Comparison of ENCODE assay signal across 26 mouse cellular contexts in genomic region chr17:88603943-88604342, GRCm38 (mm10). TPM values are rescaled to one million over a fixed set of nuclear protein-coding genes. Genes with fewer than 3 reads are reported as not detected.
"Had no signal": no experiment of that assay in that cellular context is flagged by ENCODE, and none has a peak within 500 bp of the region (broad histone marks: within the 10 kb centered on the region; RNA-seq: fewer than 3 reads in every experiment).

No protein-coding gene starts in this region.

- H3K27ac ChIP-seq: heart, embryonic 10.5 days; hindbrain, embryonic 10.5 days; hindbrain, embryonic 12.5 days; hindbrain, embryonic 14.5 days; intestine, embryonic 15.5 days; layer of hippocampus, adult 2 months; left cerebral cortex, adult 2 months; limb, embryonic 10.5 days; limb, embryonic 12.5 days had no signal

- DNase-seq: gastrocnemius, adult 2 months; gastrocnemius, postnatal 10 days; gastrocnemius, postnatal 25 days; heart, adult 18-20 months; heart, postnatal 10 days; heart, postnatal 4 days; kidney, adult 18-20 months; kidney, adult 8-10 months; kidney, postnatal 10 days; kidney, postnatal 25 days; kidney, postnatal 4 days; liver had no signal

- H3K4me3 ChIP-seq: gastrocnemius, adult 2 months; heart, embryonic 10.5 days; heart, embryonic 12.5 days; hindbrain, embryonic 10.5 days; hindbrain, embryonic 12.5 days; intestine, embryonic 15.5 days; layer of hippocampus, adult 2 months; left cerebral cortex, adult 2 months; limb, embryonic 10.5 days; limb, embryonic 12.5 days had no signal

- H3K9ac ChIP-seq: heart, embryonic 12.5 days; hindbrain, embryonic 12.5 days; hindbrain, embryonic 14.5 days; intestine, embryonic 15.5 days; limb, embryonic 12.5 days had no signal

- H3K27me3 ChIP-seq: heart, embryonic 12.5 days; hindbrain, embryonic 12.5 days; intestine, embryonic 15.5 days; limb, embryonic 12.5 days had no signal

- H3K9me3 ChIP-seq: heart, embryonic 10.5 days; heart, embryonic 12.5 days; hindbrain, embryonic 10.5 days; hindbrain, embryonic 12.5 days; intestine, embryonic 15.5 days; limb, embryonic 10.5 days; limb, embryonic 12.5 days had no signal

- H3K36me3 ChIP-seq: hindbrain, embryonic 10.5 days; hindbrain, embryonic 12.5 days; intestine, embryonic 15.5 days had no signal

- ATAC-seq: hindbrain, embryonic 16.5 days; inflammation-experienced regulatory T-cells, adult 6 months; intestine, embryonic 15.5 days; intestine, postnatal 0 days had no signal

- H3K4me2 ChIP-seq: heart, embryonic 12.5 days; hindbrain, embryonic 12.5 days; hindbrain, embryonic 14.5 days; intestine, embryonic 15.5 days; limb, embryonic 12.5 days had no signal

RNA-seq across cellular contexts. Expression of gene Ston1, which starts 6.5 kb away (rescaled TPM):
- total RNA-seq: granulocyte monocyte progenitor cell, adult 5-6 weeks had no signal
